Mouse (Mus musculus) olfactory bulb, adult 2 months (tissue): ENCODE data around the gene Krt222.

Experiments used
- CTCF ChIP-seq: fragments of 200-500 bp; IDR thresholded peaks from 2 replicates; pipeline ENCODE4 v1.5.1; 2012; ENCODE audit warnings: low read depth, mild to moderate bottlenecking, low read length, moderate library complexity; ENCODE audit not compliant: insufficient read depth
- POLR2A ChIP-seq: fragments of 200-500 bp; IDR thresholded peaks from 2 replicates; pipeline ENCODE4 v1.6.1; 2012; ENCODE audit warnings: mild to moderate bottlenecking, low read depth, low read length, moderate library complexity; ENCODE audit not compliant: insufficient read depth

GRCm38 (mm10) chr11:99292846-99293245, 49.0 kb upstream of the Krt222 start:
- TF ChIP-seq CTCF (no peak), POLR2A (no peak)
